Mouse (Mus musculus) B cell, adult 67 days (primary cell): Measurements from ENCODE around the gene Gdnf. TPM values are rescaled to one million over a fixed set of nuclear protein-coding genes. Genes with fewer than 3 reads are reported as not detected.

ENCODE experiments used
- total RNA-seq, 2 experiments: library from RNA; stranded (reverse); gene quantifications; 4 replicates each; pipeline ENCODE4 v1.2.4; 2023

Gene Gdnf
- not detected for total RNA-seq

DNA sequence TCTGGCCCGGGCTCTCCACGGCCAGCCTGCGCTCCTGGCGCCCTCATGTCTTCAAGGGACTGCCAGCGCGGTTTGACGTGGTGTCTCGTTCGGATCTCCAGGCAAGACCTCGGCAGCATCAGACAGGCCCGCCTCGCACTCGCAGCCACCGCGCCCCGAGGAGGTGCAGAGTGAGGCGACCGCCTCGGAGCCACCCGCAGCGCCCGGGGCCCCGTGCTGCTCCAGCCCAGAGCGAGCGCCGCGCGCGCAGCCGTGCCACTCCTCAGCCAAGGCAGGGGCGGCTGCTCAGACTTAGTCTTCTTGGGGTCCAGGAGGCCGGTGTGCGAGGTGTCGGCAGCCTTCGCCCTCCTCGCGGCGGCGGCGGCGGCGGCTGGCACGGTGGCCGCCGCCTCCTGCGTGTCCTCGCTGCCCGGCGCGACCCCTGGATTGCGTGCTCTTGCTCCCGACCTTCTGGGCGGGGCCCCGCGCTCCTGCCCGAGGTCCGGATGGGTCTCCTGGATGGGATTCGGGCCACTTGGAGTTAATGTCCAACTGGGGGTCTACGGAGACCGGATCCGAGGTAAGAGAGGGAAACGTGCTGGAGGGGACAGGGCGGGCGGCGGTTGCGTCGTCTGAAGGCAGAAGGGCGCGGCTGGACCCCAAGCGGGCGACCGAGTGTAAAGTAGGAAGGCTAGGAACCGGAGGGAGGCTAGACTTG, at the start of gene Gdnf:
Gene Gdnf, plus strand, starts transcription at position 291 of the 697 bp plus-strand sequence.

